Mouse (Mus musculus) spleen, postnatal 14 days (tissue): ENCODE data around the gene Myo18a.
"Not testable (repeated sequence)": the region's sequence is repeated elsewhere in the genome, so short reads cannot be mapped to it uniquely, and the experiment has no call there.

Experiments
- DNase-seq, 2 experiments: peaks; one replicate each; pipeline ENCODE4 v3.0.0; 2021 to 2022; ENCODE audit warnings: low spot score in 2 of 2

Myo18a gene

DNA sequence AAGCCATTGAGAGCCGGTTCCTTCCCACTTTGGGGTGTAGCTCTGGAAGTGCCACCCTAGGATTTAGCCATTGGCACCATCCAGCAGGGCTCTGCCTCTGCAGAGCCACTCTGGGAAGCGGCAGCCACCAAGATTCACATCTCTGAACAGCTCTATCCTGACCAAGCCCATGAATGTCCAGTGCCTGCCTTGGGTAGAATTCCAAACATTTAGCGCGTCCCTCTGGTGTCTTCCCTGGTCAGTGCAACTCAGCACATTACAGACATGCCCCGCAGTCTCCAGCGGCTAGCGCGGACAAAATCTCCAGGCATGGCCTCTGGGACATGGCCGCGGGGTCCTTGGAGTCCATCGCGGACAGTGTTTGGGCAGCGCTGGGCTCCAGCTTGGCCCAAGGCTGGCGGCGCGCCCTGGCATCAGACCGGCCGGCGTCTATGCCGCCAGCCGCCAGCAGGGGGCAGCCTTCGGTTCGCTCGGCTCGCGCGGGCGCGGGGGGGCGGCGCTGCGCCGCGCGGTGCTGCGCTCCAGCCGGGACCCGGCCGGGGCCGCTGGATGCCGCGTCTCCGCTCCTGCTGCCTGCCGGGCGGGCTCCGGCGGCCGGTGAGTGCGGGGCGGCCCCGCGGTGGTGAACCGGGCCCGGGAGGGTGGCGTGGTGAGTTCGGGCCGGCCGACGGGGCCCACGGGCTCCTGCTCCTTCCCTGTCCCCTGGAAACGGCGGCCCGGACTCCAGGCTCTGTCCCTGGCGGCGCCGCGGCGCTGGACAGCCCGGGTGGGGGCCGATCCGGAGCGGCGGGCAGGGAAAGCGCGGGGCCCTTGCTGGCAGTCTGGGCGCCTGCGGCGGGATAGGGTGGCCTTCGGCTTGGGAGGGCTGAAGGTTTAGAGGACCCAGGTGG lies at the start of gene Myo18a:
Gene Myo18a, plus strand, starts transcription at position 464 of the 890 bp plus-strand sequence.
- DNase-seq, result peak; percentile 71 to 83

DNA sequence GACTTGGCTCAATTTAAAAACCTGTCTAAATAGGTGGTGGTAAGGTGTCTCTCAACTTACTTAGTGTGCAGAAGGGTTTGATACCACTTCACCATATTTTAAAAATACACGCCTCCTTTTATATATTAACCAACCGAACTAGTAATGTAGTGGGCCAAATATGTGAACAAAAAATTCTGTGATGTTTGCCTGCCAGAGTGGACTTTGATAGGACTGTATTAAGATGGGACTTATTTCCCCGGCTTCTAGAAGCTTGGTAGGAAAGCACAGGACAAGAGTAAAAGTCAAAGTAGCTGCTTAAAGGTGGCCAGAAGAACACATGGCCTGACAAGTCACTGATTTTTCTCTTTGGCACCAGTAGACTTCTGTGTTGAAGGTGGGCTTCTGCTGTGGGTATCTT lies 49.3 kb upstream of the Myo18a start:
- DNase-seq, result no peak

DNA sequence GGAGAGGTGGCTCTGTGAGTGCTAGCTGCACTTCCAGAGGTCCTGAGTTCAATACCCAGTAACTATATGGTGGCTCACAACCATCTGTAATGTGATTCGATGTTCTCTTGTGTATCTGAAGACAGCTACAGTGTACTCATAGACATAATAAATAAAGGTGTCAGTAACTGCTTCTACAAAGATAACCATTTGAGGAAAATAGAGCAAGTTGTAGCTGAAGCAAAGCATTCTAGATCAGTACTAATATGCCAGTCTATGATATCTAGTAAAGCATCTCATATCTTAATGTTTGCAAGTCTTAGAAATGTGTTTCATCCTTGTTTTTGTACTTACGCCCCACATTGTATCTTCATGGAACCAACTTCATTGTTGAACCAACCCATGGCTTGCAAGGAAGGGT lies 44.0 kb upstream of the Myo18a start:
- DNase-seq, result no peak

DNA sequence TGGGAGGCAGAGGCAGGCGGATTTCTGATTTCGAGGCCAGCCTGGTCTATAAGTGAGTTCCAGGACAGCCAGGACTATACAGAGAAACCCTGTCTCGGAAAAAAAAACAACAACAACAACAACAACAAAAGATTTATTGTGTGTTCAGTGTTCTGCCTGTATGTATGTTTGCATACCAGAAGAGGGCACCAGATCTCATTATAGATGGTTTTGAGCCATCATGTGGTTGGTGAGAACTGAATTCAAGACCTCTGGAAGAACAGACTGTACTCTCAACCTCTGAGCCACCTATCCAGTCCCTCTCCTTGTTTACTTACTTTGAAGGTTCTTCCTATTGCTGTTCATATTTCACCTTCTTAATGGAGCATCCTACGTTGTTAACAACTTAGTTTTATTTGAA lies 41.7 kb upstream of the Myo18a start:
- DNase-seq, result no peak

DNA sequence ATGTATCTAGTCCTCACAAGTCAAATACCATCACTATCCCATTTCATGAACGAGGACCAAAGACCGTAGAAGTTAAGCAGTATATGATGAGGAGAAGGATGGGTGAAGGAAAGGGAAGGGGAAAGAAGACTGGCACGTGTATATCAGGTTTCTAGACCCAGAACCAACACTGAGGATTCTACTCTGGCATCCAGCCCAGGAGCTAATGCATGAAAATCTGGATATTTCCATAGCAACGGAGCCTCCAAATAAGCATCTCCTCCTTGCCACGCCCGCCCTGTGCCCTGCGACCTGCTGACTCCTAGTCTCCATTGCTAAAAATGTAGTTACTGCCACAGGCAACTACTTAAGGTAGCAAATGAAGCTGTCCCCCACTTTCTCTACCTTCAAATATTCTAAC lies 38.3 kb upstream of the Myo18a start:
- DNase-seq, result no peak

DNA sequence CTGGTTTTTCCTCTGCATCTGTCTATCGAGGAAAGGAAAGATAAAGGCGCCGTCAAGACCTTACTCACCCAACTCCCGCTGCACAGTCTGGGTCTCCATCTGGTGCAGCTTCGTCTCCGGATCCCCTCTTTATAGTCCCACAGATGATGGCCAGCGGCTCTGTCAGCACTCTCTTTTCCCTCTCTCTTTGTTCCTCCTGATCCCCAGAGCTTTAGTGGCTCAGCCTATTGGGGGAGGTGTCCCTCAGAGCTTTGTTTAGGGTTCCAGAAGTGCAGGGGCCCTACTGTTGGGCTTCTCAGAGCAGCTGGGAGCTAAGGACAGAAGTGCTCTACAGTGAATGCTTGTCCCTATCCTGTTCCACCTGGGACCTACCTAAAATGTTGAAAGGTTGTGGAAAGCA lies 37.9 kb upstream of the Myo18a start, which contains the start of gene Cryba1:
Gene Cryba1, minus strand, starts transcription at position 101 of the 400 bp plus-strand sequence.
- DNase-seq, result no peak

DNA sequence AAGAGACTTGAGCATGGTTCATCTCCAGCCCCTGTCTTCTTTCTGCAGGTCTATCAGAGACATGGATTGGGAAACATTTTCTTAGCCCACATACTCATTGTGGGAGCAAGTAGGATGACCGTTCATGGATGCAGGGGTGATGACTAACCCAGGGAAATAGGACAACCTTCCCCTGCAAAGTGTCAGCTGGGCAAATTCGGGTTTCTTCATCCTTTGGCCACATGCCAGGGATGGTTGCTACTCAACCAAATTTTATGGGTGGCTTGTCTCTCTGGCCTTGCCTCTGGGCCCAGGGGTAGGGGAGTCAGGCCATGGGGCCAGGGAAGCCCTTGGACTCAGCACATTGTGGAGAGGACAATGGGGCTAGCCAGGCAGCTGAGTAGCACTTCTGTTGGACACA lies 34.5 kb upstream of the Myo18a start:
- DNase-seq, result no peak

DNA sequence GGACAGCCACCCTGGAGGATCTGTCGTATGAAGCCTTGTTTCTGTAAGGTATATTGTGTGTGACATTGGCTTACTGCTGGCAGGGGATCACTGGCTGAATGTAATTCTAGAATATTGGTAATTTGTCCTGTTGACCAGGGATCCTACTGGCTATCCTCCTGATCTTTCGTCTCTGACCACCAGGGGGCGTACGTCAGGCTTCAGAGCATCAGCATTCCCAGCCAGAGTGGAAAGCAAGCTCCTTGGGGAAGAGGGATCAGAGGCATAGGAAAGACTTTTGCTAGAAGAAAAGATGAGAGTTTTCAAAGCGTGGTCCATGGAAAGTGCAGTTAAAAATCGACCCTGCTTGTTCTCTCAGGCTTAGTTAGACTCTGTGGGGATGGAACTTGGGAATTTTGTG lies 25.8 kb upstream of the Myo18a start:
- DNase-seq, result peak; percentile 53 to 68

DNA sequence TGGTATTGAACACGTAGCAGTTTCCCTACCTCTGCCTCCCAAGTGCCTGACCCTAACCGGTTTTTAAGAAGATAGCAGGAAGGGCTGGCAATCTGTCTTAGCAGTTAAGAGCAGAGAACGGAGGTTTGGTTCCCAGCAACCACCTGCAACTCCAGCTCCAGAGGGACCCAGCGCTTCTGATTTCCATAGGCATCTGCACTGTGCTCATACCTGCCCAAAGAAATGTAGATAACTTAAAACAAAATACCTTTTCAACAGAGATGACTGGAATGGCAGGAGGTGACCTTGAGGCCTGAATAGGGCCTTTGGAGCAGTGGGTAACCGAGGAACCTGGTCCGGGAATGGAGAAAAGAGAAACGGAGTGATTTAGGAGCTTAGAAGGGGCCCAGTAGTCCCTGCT lies 24.5 kb upstream of the Myo18a start:
- DNase-seq, result no peak

DNA sequence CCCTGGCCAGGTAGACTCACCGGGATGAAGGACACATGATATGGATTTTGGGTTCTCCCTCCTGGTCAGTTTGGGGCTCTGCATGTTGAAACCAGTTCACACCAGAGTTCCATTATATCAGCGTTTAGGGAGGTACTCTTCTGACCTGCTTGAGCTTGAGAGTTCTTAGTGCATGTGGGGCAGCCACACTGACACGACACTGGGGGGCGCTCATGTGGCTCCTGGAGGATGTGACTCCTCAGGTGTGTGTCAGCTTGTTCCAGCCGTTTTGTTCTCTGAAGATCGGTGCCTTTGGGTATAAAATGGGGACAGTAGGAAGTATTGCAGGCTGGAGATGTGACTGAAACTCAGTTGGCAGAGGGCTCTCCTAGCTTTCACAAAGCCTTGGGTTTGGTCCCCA lies 19.1 kb upstream of the Myo18a start:
- DNase-seq, result no peak

DNA sequence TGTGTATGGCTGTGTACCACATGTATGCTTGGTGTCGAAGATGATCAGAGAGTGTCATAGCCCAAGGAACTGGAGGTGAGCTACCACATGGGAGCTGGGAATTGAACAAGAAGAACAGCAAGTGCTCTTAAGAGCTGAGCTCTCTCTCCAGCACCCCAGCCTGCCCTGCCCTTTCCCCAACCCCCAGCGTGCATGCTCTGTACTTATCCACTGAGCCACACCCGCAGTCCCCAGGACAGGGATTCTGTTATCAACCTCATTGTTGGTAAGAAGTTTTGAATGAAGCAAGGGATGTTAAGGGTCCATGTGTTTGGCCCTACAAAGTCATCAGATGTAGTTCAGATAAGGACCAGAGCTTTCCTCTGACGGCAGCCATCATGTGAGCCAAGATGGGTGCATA lies 16.4 kb upstream of the Myo18a start:
- DNase-seq, result no peak

DNA sequence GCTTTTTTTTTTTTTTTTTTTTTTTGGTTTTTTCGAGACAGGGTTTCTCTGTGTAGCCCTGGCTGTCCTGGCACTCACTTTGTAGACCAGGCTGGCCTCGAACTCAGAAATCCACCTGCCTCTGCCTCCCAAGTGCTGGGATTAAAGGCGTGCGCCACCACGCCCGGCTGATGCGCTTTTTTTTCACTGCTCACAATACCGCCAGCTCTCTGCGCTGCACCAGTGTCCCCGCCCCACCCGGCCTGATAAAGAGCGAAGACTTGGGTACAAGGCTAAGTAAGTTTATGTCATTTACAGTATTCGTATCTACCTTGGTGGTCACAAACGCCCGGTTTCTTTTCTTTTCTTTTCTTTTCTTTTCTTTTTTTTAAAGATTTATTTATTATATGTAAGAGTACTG lies 15.9 kb upstream of the Myo18a start:
- not testable (repeated sequence) for DNase-seq

DNA sequence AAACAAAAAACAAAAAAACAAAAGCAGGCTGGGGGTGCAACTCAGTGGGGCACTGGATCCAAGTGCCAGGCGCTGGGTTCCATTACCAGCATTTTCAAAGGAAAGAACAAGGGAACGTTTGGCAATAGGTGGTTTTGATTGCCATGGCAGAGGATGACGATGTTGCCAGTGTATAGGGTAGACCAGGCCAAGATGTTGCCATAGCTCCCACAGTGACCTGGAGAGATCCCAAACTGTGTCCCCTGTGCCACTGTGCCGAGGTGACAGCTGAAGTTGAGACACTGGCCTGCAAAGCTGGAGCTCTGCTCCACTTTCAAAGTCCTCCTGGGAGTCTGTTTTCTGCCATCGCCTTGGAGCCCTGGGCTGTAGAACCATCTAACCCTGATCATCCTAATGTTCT lies 14.1 kb upstream of the Myo18a start:
- DNase-seq, result no peak

DNA sequence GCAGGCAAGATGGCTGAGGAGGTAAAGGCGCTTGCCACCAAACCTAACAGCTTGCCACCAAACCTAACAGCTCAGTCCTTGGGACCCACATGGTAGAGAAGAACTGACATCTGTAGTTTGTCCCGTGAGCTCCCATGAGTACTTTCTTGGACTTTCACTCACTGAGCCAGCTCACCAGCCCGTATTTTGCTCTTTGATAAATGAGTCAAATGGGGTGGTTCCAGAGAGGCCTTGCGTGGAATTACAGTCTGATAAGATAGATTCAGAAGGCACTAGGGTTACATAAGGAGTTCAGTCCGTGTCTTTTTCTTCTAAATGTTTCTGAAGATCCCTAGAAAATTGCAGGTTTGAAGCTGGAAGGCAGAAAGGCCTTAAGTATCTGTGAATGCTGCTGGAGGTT lies 10.5 kb upstream of the Myo18a start:
- DNase-seq, result no peak

DNA sequence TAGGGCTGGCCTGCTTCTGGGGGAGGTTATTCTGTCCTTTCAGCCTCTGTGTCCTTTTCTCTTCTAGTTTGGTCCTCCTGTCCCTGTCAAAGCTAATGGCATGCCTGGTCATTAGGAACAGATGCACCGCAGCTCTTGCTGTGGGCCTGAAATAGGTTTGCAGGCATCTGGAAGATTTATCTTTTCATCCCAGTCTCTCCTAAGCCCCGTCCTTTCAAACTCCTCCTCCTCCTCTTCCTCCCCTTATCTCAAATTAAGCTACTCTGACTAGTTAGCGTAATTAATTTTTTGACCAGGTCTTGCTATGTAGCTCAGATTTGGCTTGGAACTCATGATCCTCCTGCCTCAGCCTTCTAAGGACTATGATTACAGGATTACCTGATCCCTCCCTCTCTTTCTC lies 9.6 kb upstream of the Myo18a start:
- DNase-seq, result no peak

DNA sequence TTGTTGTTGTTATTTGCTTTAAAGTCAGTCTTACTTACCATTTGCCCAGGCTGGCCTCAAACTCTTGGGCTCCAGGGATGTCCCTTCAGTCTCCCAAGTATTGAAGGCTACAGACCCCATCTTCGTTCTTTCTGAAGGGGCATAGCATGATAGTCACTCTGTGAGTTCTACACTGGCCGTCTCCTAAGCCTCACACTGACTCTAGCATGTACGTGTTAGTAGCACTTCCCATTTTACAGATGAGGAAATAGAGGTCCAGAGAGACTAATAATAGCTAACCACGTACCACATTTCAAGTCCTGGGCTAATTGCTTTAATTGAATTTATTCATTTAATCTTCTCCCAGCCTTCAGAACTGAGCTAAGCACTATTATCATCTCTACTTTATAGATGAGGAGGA lies 3.0 kb upstream of the Myo18a start:
- DNase-seq, result no peak

DNA sequence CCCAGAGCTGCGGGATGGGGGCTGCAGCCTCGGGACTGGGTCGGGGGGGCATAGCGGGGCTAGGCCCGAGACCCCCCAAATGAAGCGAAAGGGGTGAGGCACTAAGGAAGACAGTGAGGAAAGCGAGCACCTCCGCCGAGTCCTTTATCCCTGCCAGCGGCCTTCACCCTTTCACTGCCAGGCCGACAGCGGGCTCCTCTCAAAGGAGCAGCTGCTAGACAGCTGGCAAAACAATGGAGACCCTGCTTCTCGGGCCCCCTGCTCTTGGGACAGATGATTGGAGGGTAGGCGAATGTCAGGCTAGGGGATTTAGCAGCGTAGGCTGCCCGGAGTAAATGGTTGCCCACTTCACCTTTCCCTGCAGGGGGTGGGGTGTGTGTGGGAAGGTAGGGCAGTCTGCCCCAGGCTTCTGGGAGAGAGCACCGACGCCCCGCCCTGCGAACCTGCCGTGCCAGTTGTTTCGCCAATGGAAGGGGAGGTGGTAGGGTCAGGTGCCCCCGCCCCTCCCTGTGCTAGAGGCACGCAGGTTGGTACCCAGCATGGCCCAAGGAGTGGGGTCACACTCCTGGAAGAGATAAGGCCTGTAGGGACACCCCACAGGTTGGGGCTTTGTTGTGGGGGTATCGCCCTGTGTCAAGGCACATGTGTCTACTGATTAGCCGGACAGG lies 761 bp downstream of the Myo18a start:
- peak in 1 of 2 experiments; percentile 21 for DNase-seq

DNA sequence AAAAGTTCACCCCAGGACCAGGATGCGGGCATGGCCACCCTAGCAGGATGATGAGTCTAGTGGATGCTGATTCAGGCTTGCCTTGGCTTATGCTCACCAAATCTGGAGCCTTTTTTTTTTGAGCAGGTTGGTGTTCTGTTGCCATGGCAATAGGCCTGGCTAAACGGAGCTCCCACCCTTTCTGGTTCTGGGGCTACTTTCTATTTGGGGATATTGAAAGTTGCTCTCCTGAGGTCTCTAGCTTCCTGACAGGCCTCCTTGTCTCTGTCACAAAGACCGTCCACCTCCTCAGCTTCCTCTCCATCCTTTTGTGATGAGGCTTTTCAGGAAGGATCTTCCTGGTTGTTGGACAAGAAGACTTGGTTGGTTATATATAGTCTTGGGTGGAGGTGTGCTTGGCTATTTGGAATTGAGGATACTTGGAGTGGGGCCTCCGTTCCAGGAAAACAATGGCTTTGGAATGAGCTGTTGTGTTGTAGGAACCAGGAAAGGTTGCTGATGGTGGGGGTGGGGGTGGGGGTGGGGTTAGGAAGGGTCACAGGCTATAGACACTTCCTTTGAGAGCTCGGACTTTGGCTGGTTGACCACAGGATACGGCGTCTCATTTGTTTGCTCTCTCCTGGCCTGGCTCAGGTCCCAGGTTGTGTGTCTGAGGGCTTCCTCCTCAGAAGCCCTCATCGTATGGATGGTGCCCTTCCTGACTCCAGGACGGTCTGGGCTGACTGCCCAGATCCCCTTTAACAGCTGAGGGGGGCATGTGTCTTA lies 1.8 kb downstream of the Myo18a start:
- DNase-seq, result no peak

DNA sequence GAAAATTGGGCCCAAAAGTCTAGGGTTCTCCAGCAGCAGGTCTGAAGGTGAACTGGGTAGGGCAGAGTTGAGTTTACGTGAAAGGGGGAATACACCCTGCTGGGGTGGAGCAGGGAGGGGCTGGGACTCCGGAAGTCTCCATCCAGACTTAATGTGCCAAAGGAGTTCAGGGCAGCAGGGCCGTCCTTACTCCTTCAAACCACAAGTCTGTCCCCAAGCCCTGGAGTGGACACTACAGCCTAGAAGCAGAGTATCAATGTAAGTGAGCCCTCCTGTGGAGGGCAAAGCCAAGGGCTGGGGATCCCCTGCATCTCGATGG lies 2.4 kb downstream of the Myo18a start:
- no peak for DNase-seq

DNA sequence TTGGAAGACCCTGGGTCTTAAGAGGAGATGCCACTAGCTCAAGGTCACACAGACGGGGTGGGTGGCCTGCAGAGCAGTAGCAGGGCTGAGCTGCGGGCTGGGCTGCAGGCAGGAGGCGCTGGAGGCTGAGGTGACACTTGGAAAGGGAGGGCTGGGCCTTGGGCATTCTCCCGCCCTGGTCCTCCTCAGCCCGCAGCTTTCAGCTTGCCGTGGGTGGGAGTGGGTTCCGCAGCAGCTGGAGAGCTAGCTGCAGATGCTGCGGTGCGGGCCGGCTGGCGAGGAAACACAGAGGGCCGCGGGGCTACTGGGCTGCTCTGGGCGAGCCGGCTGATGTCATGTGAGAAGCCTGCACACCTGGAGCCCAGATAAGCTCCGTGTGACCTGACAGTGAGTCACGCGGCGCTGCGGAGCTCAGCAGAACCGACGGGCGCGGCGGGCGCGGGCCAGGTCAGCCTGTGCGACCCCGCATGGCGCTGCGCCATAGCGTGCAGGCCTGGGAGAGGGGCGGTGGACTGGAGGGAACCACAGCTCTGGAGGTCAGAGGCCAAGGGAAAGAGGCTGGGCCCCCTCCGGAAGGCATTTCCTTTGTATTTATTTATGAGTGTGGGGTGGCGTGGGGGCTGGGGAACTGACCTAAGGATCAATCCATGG lies 3.4 kb downstream of the Myo18a start:
- DNase-seq, result peak; percentile 39

DNA sequence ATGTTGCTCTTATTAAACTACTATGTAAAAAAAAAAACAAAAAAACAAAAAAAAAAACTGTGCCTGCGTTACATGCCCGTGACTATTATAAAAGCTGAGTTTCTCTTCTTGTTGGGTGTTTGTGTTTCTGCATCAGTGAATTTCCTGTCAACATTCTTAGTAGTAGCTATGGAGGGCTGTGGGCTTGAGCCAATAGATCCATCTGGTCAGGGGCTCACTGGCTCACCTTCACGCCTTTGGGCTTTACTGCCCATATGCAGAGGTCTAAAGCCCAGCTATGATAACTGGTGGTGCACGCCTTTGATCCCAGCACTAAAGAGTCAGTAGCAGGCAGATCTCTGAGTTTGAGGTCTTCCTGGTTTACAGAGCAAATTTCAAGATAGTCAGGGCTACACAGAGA lies 6.5 kb downstream of the Myo18a start:
- DNase-seq, result no peak

DNA sequence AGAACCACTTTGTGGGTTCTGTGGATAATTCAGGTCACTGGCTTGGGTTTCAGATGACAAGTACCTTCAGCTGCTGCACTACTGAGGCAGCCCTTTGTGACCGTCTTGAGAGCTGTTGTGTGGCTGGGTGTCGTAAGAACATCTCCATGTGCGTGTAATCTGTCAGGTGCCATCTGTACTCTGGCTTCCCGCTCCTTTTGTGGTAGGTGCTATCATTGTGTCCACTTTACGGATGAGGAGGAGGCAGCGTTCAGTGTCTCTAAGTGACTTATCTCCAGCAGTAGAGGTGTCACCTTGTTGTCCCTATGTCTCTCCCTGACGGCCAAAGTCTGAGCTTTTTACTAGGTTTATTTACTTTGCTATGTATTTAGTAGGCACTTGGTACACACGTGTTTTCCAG lies 7.3 kb downstream of the Myo18a start:
- no peak for DNase-seq
